Mouse (Mus musculus) adipose tissue, adult 10 weeks (tissue): ENCODE results near the gene Krtap10-4. TPM values are rescaled to one million over a fixed set of nuclear protein-coding genes. Genes with fewer than 3 reads are reported as not detected.

Experiments
- polyA plus RNA-seq: library from polyadenylated mRNA; stranded (reverse); fragments of 350-450 nt; fragmentation: Illumina TruSeq; extraction: RNeasy Lipid Tissue Mini Kit (QIAGEN cat#74804); gene quantifications from one replicate; pipeline ENCODE4 v1.2.3, GENCODE M21; 2014; ENCODE audit warnings: low read depth, low replicate concordance

Krtap10-4 gene
- not detected for polyA plus RNA-seq

GRCm38 (mm10) chr10:77826951-77827350 lies at the start of gene Krtap10-4:
Gene Krtap10-4 (minus strand): TSS chr10:77827095.

GRCm38 (mm10) chr10:77861675-77862074 lies 34.8 kb upstream of the Krtap10-4 start, which contains the start of gene Gm3285:
Gene Gm3285 (plus strand): TSS chr10:77861975.

GRCm38 (mm10) chr10:77852559-77852958 lies 25.7 kb upstream of the Krtap10-4 start, which contains the start of gene Gm10318:
Gene Gm10318 (plus strand): TSS chr10:77852859.

GRCm38 (mm10) chr10:77846503-77846902 lies 19.6 kb upstream of the Krtap10-4 start, which contains the start of gene Gm36176:
Gene Gm36176 (plus strand): TSS chr10:77846803.

DNA sequence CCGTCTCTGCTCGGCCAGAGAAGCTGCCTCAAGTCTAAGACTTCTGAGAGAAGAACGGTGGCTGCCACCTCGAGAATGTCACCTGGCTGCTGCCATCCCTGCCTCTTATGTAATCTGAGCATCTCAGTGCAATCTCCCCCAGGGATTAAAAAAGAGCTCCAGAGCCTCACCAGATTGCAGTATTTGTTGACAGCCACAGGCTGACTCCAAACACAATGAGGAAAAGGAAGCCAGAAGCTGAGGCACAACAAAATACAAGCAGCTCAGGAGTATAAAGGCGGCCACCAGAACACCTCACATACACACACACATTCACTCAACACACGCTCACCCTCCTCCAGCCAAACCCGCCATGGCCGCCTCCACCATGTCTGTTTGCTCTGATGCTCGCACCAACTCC lies 8.8 kb upstream of the Krtap10-4 start, which contains the start of gene Krtap10-10:
Gene Krtap10-10 (plus strand): TSS at position 301 of the 400 bp plus-strand sequence.

DNA sequence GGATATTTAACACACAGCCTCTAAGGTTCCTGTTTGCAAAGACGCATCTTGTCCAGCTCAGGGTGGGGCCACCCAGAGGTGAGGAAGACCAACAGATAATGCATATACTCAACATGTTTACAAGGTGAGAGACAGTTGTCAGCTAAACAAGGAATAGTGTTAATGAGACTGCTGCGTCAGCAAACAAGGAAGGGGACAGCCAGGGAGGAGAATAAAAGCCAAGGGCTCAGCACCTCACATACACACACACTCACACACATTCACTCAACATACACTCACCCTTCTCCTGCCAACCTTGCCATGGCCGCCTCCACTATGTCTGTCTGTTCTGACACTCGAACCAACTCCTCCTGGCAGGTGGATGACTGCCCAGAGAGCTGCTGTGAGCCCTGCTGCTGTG lies 12.5 kb downstream of the Krtap10-4 start, which contains the start of gene Gm2696:
Gene Gm2696 (plus strand): TSS at position 301 of the 400 bp plus-strand sequence.

DNA sequence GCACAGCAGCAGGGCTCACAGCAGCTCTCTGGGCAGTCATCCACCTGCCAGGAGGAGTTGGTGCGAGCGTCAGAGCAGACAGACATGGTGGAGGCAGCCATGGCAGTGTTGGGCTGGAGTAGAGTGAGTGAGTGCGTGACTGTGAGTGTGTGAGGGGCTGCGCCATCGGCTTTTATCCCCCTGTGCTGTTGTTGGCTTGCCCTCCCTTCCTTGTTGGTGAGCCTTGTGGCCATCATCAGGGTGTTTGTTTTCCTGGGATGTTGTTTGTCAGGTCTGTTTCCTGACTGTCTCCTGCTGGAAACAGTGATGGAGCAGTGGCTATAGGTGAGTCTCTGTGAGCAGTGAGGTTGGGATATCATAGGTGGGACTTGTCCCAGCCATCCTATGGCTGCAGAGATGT lies 15.2 kb downstream of the Krtap10-4 start, which contains the start of gene Gm9507:
Gene Gm9507 (minus strand): TSS at position 101 of the 400 bp plus-strand sequence.

DNA sequence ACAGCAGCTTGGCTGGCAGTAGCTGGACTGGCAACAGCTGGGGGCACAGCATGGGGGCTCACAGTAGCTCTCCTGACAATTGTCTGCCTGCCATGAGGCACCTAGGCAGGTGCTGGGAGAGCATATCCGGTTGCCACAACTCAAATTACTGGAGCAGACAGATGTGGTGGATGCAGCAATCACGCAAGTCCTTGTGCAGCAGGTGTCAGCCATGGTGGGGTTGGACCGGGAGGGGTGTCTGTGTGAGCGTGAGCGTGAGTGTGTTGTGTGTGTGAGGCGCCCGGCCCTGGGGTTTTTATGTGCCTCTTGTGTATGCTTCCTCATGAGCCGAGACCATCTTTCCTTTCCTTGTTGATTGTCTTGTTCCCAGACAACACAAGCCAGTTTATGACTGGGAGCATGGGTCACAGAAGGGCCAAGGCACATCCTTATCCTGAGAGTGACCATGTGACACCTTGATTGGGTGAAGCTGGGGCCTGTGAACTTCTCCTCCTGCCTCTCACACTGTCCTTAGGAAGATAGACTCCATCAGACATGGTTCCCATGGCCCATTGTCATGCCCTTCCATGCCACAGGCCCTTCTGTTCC lies 27.9 kb downstream of the Krtap10-4 start, which contains the start of gene Gm19668:
Gene Gm19668 (minus strand): TSS at position 213 of the 588 bp plus-strand sequence.

DNA sequence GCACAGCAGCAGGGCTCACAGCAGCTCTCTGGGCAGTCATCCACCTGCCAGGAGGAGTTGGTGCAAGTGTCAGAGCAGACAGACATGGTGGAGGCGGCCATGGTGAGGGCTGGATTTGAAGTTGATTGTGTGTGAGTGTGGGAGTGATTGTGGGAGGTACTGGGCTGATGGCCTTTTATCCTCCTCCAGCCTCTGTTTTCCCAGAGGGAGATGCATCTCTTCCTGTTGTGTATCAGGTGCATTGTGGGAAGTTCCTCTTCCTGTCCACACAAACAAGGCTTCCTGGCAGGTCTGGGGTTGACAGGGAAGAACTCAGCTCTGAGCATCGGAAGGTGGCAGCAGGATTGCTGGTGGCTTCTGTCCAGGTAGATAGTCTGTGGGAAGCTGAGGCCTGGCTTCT lies 31.9 kb downstream of the Krtap10-4 start, which contains the start of gene Gm9639:
Gene Gm9639 (minus strand): TSS at position 101 of the 400 bp plus-strand sequence.

DNA sequence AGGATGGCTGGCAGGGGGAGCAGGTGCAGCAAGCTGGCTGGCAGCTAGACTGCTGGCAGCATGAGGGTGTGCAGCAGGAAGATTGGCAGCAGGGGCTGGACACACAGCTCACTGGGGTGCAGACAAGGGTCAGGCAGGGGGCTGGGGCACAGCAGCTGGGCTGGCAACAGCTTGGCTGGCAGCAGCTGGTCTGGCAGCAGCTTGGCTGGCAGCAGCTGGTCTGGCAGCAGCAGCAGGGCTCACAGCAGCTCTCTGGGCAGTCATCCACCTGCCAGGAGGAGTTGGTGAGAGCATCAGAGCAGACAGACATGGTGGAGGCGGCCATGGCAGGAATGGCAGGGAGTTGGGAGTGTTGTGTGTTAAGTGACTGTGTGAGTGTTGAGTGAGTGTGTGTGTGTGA lies 39.0 kb downstream of the Krtap10-4 start, which contains the start of gene Gm7137:
Gene Gm7137 (minus strand): TSS at position 325 of the 400 bp plus-strand sequence.

GRCm38 (mm10) chr10:77782442-77782841 lies 44.5 kb downstream of the Krtap10-4 start, which contains the start of gene Gm3250:
Gene Gm3250 (minus strand): TSS chr10:77782542.

GRCm38 (mm10) chr10:77776844-77777243 lies 50.1 kb downstream of the Krtap10-4 start, which contains the start of gene Gm7138:
Gene Gm7138 (minus strand): TSS chr10:77776944.

Other genes with a start within 250 kb of the Krtap10-4 start
- gene Pttg1ip, start 245.4 kb downstream of the Krtap10-4 start, polyA plus RNA-seq, result 176 TPM
- gene Sumo3, start 221.0 kb downstream of the Krtap10-4 start, polyA plus RNA-seq, result 138 TPM
- gene Gm49325, start 220.9 kb downstream of the Krtap10-4 start, polyA plus RNA-seq, result 3.7 TPM
- gene Ube2g2, start 204.8 kb downstream of the Krtap10-4 start, polyA plus RNA-seq, result 41.8 TPM
- 0.27 TPM for gene Tspear, start 140.5 kb downstream of the Krtap10-4 start, polyA plus RNA-seq
- gene Gm19402, start 136.3 kb downstream of the Krtap10-4 start, polyA plus RNA-seq, result not detected
- not detected for gene Gm9508, start 129.9 kb downstream of the Krtap10-4 start, polyA plus RNA-seq
- not detected for gene Gm10272, start 120.5 kb downstream of the Krtap10-4 start, polyA plus RNA-seq
- not detected for gene Gm10024, start 115.6 kb downstream of the Krtap10-4 start, polyA plus RNA-seq
- not detected for gene Gm10142, start 111.3 kb downstream of the Krtap10-4 start, polyA plus RNA-seq
- not detected for gene Krtap12-1, start 106.5 kb downstream of the Krtap10-4 start, polyA plus RNA-seq
- not detected for gene Gm10100, start 100.6 kb downstream of the Krtap10-4 start, polyA plus RNA-seq
- gene Gm18596, start 84.5 kb downstream of the Krtap10-4 start, polyA plus RNA-seq, result not detected
- not detected for gene Gm9736, start 75.7 kb downstream of the Krtap10-4 start, polyA plus RNA-seq
- not detected for gene Gm3233, start 67.4 kb downstream of the Krtap10-4 start, polyA plus RNA-seq
- gene Gm3238, start 55.8 kb downstream of the Krtap10-4 start, polyA plus RNA-seq, result not detected
- gene Gm7138, start 50.2 kb downstream of the Krtap10-4 start, polyA plus RNA-seq, result not detected
- not detected for gene Gm3250, start 44.6 kb downstream of the Krtap10-4 start, polyA plus RNA-seq
- not detected for gene Gm7137, start 38.9 kb downstream of the Krtap10-4 start, polyA plus RNA-seq
- gene Gm9639, start 32.0 kb downstream of the Krtap10-4 start, polyA plus RNA-seq, result not detected
- not detected for gene Gm19668, start 28.0 kb downstream of the Krtap10-4 start, polyA plus RNA-seq
- not detected for gene Gm9507, start 15.3 kb downstream of the Krtap10-4 start, polyA plus RNA-seq
- gene Gm2696, start 12.4 kb downstream of the Krtap10-4 start, polyA plus RNA-seq, result not detected
- not detected for gene Krtap10-10, start 8.9 kb upstream of the Krtap10-4 start, polyA plus RNA-seq
- not detected for gene Gm36176, start 19.7 kb upstream of the Krtap10-4 start, polyA plus RNA-seq
- gene Gm10318, start 25.8 kb upstream of the Krtap10-4 start, polyA plus RNA-seq, result not detected
- gene Gm3285, start 34.9 kb upstream of the Krtap10-4 start, polyA plus RNA-seq, result not detected
- gene Lrrc3, start 75.4 kb upstream of the Krtap10-4 start, polyA plus RNA-seq, result 3.8 TPM
- 1.5 TPM for gene Trpm2, start 143.5 kb upstream of the Krtap10-4 start, polyA plus RNA-seq
- 20.0 TPM for gene 1810043G02Rik, start 151.4 kb upstream of the Krtap10-4 start, polyA plus RNA-seq
- 61.7 TPM for gene Pfkl, start 183.0 kb upstream of the Krtap10-4 start, polyA plus RNA-seq
- 0.87 TPM for gene Dnmt3l, start 214.9 kb upstream of the Krtap10-4 start, polyA plus RNA-seq
- gene Aire, start 216.5 kb upstream of the Krtap10-4 start, polyA plus RNA-seq, result 0.69 TPM
- gene Icosl, start 242.2 kb upstream of the Krtap10-4 start, polyA plus RNA-seq, result 24.8 TPM